Mouse (Mus musculus) liver, embryonic 14.5 days (tissue): ENCODE measurements around the gene Snx21. TPM values are rescaled to one million over a fixed set of nuclear protein-coding genes. Genes with fewer than 3 reads are reported as not detected.

Experiments used
- ATAC-seq: fragments of 200-750 bp; cut with Nextera tagmentation; 2 replicates; pipeline ENCODE4 v1.8.0; 2017; ENCODE audit warnings: moderate number of reproducible peaks, mild to moderate bottlenecking, moderate library complexity; ENCODE audit not compliant: insufficient read depth
- DNase-seq, 3 experiments: peaks; one replicate each; pipeline ENCODE4 v3.0.0-alpha.2; 2012 to 2013; ENCODE audit warnings: low read depth in 3 of 3, low spot score in 3 of 3
- H3K27ac ChIP-seq: fragments of 300-500 bp; sonication (generic); 2 replicates; pipeline ENCODE4 v1.5.1; 2014; ENCODE audit warnings: moderate library complexity, mild to moderate bottlenecking, control low read depth, inconsistent platforms
- H3K27me3 ChIP-seq: fragments of 300-500 bp; sonication (generic); 2 replicates; pipeline ENCODE4 v1.6.1; 2014; ENCODE audit warnings: mild to moderate bottlenecking, low read length, moderate library complexity; ENCODE audit not compliant: control insufficient read depth, insufficient read depth
- H3K36me3 ChIP-seq: fragments of 300-500 bp; sonication (generic); replicated peaks from 2 replicates; pipeline ENCODE4 v1.6.1; 2014; ENCODE audit warnings: low read depth; ENCODE audit not compliant: control insufficient read depth, insufficient read depth
- H3K4me1 ChIP-seq, 2 experiments: fragments of 200-500 bp in 1 of 2; fragments of 300-500 bp in 1 of 2; sonication (generic) in 1 of 2; replicated peaks; 2 replicates each; pipeline ENCODE4 v1.6.1; 2012 to 2014; ENCODE audit warnings: antibody characterized with exemption in 1 of 2, inconsistent platforms in 1 of 2, low read length in 1 of 2; ENCODE audit not compliant: control insufficient read depth in 2 of 2, insufficient read depth in 2 of 2
- H3K4me2 ChIP-seq: fragments of 300-500 bp; sonication (generic); 2 replicates; pipeline ENCODE4 v1.6.1; 2014; ENCODE audit warnings: low read depth, mild to moderate bottlenecking, control low read depth, moderate library complexity
- H3K4me3 ChIP-seq, 2 experiments: fragments of 200-500 bp in 1 of 2; fragments of 300-500 bp in 1 of 2; sonication (generic) in 1 of 2; 2 replicates each; pipeline ENCODE4 v1.5.1; 2012 to 2014; ENCODE audit warnings: low read depth in 2 of 2, low read length in 2 of 2, mild to moderate bottlenecking in 2 of 2, control low read depth in 1 of 2, inconsistent platforms in 1 of 2, moderate library complexity in 1 of 2; ENCODE audit not compliant: insufficient read depth in 1 of 2
- H3K9ac ChIP-seq: fragments of 300-500 bp; sonication (generic); replicated peaks from 2 replicates; pipeline ENCODE4 v1.6.1; 2014; ENCODE audit warnings: mild to moderate bottlenecking, control low read depth, moderate library complexity
- H3K9me3 ChIP-seq: fragments of 300-500 bp; sonication (generic); 2 replicates; pipeline ENCODE4 v1.6.1; 2016; ENCODE audit warnings: low read length, mixed read lengths; ENCODE audit not compliant: control insufficient read depth
- CTCF ChIP-seq: IDR thresholded peaks from 2 replicates; pipeline ENCODE4 v1.5.1; 2016; ENCODE audit warnings: antibody characterized with exemption, low read depth, control low read depth
- EP300 ChIP-seq: IDR thresholded peaks from 2 replicates; pipeline ENCODE4 v1.6.1; 2016; ENCODE audit warnings: antibody characterized with exemption, low read depth
- WGBS: fragments of 180-500 bp; shearing (Covaris S2); extraction: QIAGEN DNeasy Blood & Tissue Kit; methylation state at CpG from one replicate; pipeline ENCODE4 v1.1.7; 2014; ENCODE audit not compliant: insufficient replicate concordance; 5-methylcytosine and 5-hydroxymethylcytosine counted together
- polyA plus RNA-seq, 2 experiments: library from polyadenylated mRNA; depleted of rRNA in 1 of 2; stranded (reverse) in 1 of 2; unstranded in 1 of 2; fragments of >200 nt; fragmentation: Nextera tagmentation in 1 of 2; extraction: Ambion mirVana in 1 of 2; gene quantifications; 2 replicates each; pipeline versions ENCODE4 v1.2.1 to v1.2.3; 2012 to 2014

Snx21 gene
- polyA plus RNA-seq, 2 experiments = 2.3 to 2.9 TPM

GRCm38 (mm10) chr2:164829090-164829489 lies 43.5 kb downstream of the Snx21 start:
- no peak overlapping the region for H3K9ac ChIP-seq
- no peak overlapping the region for H3K4me2 ChIP-seq
- WGBS = 88% methylated on average over 1 of the region's 1 CpGs
- no peaks in the 10 kb centered on the region for H3K27me3 ChIP-seq
- peaks cover 5% of the 10 kb centered on the region for H3K36me3 ChIP-seq
- H3K4me3 ChIP-seq = no peak overlapping the region
- TF ChIP-seq CTCF (no peak), EP300 (no peak)
- H3K4me1 ChIP-seq = no peaks in the 10 kb centered on the region; a peak in 2 of 4 replicates
- no peak for DNase-seq
- no peaks in the 10 kb centered on the region for H3K9me3 ChIP-seq
- no peak overlapping the region for H3K27ac ChIP-seq
- ATAC-seq = no peak

- H3K27me3 ChIP-seq = no peaks in the 10 kb centered on the region
- no peaks in the 10 kb centered on the region for H3K9me3 ChIP-seq
- H3K4me2 ChIP-seq = no peak overlapping the region
- 75% methylated on average over 10 of the region's 10 CpGs for WGBS
- DNase-seq (no peak), ATAC-seq (no peak)
- H3K4me1 ChIP-seq = peaks cover 0 to 3% of the 10 kb centered on the region in 2 experiments; a peak in 2 of 4 replicates
- no peak for TF ChIP-seq EP300
- no peak for TF ChIP-seq CTCF
- H3K4me3 ChIP-seq = no peak overlapping the region
- no peak overlapping the region for H3K27ac ChIP-seq
- H3K9ac ChIP-seq = no peak overlapping the region
- no peaks in the 10 kb centered on the region for H3K36me3 ChIP-seq
These were observed 45.4 kb downstream of the Snx21 start for GRCm38 (mm10) chr2:164831029-164831428.

GRCm38 (mm10) chr2:164832032-164832747 lies 46.6 kb downstream of the Snx21 start:
- H3K9me3 ChIP-seq = no peaks in the 10 kb centered on the region
- peaks cover 3% of the 10 kb centered on the region; the same call in 1 of the 2 replicates for H3K36me3 ChIP-seq
- TF ChIP-seq EP300 (no peak), CTCF (no peak)
- H3K27me3 ChIP-seq = no peaks in the 10 kb centered on the region
- ATAC-seq (no peak; the same call in 1 of the 2 replicates), DNase-seq (no peak)
- peak overlapping the region; percentile 100 for H3K4me2 ChIP-seq
- H3K27ac ChIP-seq = no peak overlapping the region
- peaks cover 0 to 3% of the 10 kb centered on the region in 2 experiments; a peak in 1 of 4 replicates for H3K4me1 ChIP-seq
- H3K4me3 ChIP-seq = peak overlapping the region in 1 of 2 experiments; percentile 83; a peak in 2 of 4 replicates
- 59% methylated on average over 16 of the region's 16 CpGs for WGBS
- H3K9ac ChIP-seq = no peak overlapping the region; the same call in 1 of the 2 replicates

GRCm38 (mm10) chr2:164832748-164833301 lies 47.2 kb downstream of the Snx21 start, which contains the start of gene Ctsa:
TSS of gene Ctsa (plus strand) at chr2:164832873.
- H3K9ac ChIP-seq = peak within 1 kb of the TSS; percentile 81
- ATAC-seq = peak; percentile 67
- H3K4me2 ChIP-seq = peak within 1 kb of the TSS; percentile 100
- H3K4me3 ChIP-seq = peak within 1 kb of the TSS; percentile 73 to 83
- TF ChIP-seq EP300 (no peak), CTCF (peak; percentile 87)
- under 1% methylated on average over 35 of the region's 35 CpGs for WGBS
- no peaks in the 10 kb centered on the region for H3K9me3 ChIP-seq
- H3K27ac ChIP-seq = peak within 1 kb of the TSS; percentile 64
- no peaks in the 10 kb centered on the region for H3K27me3 ChIP-seq
- peaks cover 3% of the 10 kb centered on the region; the same call in 1 of the 2 replicates for H3K36me3 ChIP-seq
- peak; percentile 58 to 66 (median 58) for DNase-seq
- H3K4me1 ChIP-seq = peaks cover 0 to 3% of the 10 kb centered on the region in 2 experiments; a peak in 1 of 4 replicates
